Mouse (Mus musculus) cerebellum, adult 9-11 months (tissue): ENCODE measurements around the gene Sh2b2.
A peak's percentile ranks its signal among the peaks of the same experiment; 100 is the strongest.
"Not testable (repeated sequence)": the region's sequence is repeated elsewhere in the genome, so short reads cannot be mapped to it uniquely, and the experiment has no call there.

Source experiments
- DNase-seq: peaks from one replicate; pipeline ENCODE4 v3.0.0; 2022

Gene Sh2b2

DNA sequence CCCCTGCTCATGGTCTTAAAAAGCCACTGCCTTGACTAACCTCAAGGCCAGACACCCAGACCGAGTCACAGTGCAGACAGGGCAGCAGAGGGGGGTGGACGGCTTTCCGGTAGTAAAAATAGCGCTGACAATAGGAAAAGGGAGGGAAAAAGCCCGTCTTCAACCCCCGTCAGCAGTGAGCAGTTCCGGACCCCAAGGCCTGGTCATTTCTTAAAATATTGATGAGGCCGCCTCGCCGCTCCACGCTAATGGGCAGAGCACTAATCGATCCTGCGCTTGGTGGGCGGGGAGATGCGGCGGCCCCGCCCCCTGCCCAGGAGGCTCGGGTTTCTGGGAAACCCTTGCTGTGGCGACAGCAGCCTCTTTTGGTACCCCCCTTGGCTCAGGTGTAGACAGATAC, 8.7 kb downstream of the Sh2b2 start:
- DNase-seq: no peak

DNA sequence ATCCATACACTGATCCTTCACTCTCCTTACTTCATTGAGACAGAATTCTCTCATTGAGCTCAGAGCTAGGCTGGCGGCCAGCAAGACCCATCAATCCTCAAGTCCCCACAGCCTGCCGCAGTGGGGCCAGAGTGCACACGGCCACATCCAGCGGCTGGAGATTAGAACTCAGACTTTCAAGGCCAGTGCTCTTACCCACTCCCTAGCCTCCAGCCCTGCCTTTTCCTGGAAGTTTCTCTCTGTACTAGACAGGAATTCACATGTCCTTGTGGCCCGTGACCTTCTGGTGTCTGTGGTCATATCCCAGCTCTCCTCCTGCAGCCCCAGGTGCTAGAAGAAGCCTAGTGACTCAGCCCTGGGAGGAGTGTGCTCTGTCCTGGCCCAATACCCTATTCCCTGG, 9.7 kb downstream of the Sh2b2 start:
- DNase-seq: no peak

DNA sequence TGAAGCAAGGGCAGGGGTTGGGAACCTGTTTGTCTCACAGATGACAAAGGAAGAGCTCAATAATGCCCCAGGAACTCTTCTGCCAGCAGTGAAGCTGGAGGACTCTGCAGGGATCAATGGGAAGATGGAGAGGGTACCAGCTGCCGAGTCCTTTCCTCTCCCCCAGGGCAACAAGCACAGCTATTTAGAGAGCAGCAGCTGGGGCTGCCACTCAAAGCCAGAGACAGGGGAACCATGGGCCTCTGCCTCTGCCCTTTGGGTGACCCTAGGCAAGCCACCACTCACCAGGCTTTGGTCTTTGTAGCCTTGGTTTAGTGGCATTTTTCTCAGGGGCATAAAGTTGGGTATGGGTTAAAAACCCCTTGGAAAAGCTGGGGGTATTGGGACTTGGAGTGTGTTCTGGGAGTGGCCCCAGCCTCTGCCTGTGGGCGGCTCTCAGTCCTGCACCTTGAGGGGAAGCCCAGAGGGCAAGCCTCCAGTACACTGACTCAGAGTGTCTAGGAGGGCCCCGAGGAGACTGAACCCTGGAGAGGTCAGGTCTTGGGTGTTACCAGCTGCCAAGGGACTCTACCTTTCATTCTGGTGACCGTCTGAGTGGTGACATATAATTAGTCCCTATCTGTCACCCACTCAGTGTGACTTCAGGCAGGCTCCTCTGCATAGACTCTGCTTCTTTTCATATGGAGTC, 15.9 kb downstream of the Sh2b2 start:
- DNase-seq: no peak

DNA sequence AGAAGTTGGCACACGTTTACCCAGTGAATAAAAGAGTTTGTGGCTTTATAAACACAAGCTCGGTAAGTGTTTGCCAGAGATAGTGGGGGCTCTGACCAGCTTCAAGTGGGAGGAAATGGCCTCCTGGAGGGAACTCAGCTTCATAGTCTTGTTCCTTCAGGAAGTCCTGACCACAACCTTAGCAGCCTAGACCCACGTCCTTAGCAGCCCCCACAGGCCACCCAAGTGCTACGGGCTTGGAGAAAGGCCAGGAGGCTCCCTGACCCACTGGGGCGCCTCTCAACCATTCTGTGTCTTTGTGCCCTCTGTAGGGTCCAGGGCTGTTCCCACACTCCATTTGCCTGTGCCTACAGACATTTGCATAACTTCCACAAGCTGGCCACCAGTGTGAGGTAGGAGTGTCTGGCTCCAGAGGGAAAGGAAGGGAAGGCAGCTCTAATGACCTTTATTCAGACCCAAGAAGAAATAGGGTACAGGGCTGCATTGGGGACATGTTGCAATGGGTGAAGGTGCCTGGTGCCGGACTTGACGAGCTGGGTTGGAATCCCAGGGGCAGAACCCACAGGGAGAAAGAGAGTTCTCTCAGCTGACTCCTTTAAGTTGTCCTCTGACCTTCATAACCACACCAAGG, 20.0 kb downstream of the Sh2b2 start:
- no peak for DNase-seq

DNA sequence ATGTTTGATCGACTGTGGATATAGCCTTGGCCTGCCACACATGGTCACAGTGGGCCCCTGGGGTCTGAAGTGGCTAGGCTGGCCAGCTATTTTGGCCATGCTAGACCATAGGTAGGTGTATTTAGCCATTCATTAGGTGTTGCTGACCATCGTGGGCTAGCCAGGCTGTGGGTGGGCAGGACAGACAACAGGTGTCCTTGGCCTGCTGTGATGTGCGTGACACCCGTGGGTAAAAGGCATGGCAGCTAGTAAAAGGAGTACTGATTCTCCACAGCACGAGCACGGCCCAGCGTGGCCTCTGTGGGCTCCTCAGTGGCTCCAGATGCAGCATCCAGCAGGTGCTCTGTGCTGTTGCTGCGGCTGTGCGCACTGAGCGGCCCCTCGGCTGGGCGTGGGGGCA, 27.8 kb downstream of the Sh2b2 start:
- DNase-seq: no peak

DNA sequence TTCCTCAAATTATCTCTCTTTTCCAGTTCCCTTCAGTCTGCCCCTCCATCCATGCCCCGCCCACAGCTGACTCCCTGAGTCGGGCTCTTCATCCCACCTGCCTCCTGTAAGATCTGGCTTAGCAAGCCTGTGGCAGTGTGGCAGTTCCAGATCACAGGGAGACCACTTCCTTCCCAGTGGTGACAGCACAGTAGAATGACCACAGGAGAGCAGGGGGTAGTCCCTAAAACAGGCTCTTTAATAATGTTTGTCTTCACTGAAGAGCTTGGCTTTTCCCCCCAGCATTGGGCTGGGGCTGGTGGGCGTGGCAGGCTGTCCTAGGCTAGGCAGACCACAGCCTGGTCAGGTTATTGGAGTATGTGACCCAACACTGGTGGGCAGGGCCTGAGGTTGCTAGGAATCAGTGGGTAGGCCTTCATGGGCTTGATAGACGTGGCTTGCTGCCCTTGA, 28.4 kb downstream of the Sh2b2 start:
- DNase-seq: no peak

DNA sequence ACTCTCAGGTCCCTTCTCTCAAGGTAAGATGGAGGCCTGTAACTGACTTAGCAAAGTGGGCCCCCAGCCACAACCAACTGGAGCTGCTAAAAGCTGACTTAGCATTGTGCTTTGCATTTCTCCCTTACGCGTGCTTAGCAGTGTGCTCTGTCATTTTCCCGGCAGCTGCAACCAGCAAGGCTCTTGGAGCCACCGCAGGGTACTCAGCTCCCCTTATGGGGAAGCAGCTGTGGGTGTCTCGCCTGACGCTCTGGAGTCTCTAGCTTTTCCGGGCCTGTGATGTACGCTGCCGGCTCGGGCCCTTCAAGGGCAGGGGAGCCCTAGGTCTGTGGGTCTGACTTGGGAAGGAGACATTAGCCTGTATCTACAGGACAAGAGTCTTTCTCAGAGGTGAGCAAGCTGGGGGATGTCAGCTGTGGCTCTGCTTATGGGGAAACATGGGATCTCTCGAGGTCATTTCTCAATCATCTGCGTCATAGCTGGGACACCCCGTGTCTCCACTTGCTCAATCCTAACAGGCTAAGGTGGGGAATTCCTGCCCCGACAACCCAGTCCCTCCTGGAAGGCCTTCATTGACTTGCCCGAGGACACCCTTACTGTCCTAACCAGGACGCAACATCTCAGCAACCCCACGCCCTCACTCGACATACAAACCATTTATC, 29.2 kb downstream of the Sh2b2 start:
- no peak for DNase-seq

DNA sequence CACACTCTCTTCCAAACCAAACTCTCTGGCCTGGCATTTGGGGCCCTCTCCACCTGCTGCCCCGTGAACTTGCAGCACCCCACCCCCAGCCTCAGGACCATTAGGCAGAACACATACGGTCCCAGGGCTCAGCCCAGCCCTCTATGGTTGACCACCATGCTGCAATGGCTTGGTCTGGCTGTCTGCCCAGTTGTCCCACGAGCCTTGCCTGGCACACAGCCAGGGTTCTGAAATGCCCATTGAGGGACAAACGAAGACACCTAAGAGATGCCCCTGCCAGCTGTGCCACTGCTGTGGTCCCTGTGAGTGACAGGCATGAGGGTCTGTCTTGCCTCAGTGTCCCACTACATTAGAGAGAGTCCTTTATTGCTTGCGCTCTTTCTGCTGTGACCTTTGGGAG, 30.4 kb downstream of the Sh2b2 start:
- DNase-seq: no peak

DNA sequence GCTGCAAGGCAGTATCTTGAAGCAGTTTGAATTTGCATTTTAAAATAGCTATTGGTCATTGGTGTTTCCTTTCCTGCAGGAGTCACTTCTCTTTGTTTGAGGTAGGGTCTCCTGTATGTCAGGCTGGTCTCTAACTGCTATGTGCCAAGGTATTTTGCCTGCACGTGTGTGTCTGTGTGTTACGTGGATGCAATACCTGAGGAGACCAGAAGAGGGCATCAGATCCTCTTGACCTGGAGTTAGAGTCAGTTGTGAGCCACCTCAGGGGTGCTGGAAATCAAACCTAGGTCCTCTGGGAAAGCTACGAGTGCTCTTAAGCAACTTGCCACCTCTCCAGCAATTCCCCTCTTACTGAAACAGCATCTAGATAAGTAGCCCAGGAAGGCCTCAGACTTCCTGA, 31.1 kb downstream of the Sh2b2 start:
- DNase-seq: no peak

DNA sequence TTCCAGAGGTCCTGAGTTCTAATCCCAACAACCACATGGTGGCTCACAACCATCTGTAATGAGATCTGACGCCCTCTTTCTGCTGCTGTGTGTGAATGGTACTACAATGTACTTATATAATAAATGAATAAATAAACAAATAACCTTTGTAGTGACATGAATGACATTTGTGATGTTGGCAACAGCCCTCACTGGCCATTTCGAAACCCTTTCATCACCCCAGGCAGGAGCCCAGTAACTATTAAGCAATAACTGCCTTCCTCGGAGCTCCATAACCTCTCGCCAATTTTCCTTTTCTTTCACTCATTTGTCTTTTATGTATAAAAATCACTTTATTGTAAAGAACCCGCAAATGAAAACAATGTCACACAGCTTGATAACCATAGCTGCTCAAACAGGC, 32.6 kb downstream of the Sh2b2 start:
- no peak for DNase-seq

DNA sequence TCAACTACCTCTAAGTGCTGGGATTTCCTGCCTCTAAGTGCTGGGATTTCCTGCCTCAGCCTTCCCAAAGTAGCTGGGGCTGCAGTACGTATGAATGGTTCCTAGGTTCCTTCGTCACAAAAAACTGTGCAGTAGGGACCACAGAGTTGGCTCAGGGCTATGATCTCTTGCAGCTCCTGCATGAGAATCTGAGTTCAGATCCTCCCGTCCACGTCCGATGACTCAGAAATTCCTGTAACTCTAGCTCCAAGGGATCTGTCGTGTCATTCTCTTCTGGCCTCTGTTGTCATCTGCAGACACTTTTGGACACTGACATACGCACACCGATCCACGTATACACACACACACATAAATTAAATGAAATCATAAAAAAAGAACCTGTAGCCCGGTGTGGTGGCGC, 33.6 kb downstream of the Sh2b2 start:
- no peak for DNase-seq

DNA sequence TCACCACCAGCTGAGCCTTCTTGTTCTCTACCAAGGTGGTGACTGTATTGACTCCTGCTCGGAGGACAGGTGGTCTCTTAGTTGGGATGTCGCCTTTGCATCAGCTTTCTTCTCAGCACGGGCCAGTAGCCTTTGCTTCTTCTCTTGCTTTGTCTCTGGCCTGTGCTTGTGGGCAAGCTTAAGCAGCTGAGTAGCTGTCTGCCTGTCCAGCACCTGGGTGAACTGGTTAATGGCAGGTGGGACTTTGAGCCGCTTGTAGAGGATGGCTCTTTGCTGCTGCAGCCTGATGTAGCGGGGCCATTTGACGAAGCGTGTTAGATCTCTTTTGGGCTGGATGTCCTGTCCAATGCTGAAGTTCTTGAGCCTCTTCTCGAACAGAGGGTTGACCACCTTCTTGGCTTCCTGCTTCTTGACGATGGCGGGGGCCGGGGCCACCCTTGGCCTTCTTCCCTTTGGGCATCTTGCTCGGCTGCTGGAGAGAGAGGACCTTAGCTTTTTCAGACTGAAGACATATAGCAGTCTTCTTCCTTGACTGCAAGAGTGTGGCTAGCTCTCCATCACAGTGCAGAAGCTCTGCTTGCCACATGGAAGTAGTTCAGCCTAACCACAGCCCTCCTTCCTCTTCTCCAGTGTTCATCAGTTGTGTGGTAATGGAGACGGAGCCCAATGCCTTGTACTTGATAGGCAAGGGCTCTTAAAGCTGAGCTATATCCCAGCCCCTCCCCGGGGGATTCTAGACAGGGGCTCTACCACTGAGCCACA, 34.8 kb downstream of the Sh2b2 start:
- DNase-seq: not testable (repeated sequence)

DNA sequence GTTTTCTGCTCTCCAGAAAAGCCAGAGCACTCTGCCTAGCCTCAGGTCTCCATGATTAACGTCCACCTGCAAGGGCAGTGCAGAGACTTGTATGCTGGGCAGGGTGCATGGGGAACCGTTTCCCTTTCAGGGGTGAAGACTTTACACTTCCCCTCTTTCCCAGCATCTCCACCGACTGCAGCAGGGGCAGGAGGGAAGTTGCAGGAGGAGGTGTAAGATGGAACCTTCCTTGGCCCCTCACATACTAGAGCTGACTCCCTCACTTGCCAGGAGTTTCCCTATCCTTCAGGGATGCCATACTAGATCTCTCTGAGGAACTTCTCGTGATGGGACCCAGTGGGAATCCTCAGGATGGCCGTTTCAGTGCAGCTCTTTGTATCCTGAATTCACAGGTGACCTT, 35.8 kb downstream of the Sh2b2 start:
- DNase-seq: no peak

DNA sequence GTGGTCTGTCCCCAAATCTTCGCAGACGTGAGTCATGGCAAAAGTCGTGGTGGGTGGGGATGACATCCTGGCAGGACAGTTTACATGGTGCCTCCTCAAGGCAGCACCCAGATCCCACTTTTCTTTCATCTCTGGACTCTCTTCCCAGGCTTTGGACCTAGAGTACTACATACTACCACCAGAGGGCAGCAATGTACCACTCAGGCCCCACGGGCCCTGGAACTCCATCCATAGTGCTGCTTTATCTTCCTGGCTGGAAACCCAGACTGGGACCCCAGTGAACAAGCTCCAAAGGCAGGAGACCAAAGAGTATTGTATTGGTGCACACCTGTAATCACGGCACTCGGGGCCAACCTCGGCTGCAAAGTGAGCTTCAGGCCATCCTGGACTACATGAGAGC, 44.5 kb downstream of the Sh2b2 start:
- DNase-seq: peak; percentile 63

DNA sequence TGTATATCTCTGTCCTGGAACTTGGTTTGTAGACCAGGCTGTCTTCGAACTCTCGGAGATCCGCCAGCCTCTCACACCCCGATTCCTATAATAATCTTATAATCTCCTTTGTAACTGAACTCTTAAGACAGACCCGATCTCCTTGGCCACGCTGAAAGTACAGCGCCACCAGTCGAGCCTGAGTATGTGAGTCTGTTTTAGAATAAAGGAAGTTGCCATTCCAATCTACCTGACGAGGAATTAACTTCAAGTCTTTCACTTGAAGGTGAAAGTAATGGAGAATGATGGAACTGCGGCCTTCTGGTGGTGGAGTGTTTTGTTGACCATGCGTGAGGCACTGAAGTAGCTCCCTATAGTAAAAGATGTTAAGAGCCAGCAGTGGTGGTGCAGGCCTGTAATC, 46.8 kb downstream of the Sh2b2 start:
- no peak for DNase-seq

DNA sequence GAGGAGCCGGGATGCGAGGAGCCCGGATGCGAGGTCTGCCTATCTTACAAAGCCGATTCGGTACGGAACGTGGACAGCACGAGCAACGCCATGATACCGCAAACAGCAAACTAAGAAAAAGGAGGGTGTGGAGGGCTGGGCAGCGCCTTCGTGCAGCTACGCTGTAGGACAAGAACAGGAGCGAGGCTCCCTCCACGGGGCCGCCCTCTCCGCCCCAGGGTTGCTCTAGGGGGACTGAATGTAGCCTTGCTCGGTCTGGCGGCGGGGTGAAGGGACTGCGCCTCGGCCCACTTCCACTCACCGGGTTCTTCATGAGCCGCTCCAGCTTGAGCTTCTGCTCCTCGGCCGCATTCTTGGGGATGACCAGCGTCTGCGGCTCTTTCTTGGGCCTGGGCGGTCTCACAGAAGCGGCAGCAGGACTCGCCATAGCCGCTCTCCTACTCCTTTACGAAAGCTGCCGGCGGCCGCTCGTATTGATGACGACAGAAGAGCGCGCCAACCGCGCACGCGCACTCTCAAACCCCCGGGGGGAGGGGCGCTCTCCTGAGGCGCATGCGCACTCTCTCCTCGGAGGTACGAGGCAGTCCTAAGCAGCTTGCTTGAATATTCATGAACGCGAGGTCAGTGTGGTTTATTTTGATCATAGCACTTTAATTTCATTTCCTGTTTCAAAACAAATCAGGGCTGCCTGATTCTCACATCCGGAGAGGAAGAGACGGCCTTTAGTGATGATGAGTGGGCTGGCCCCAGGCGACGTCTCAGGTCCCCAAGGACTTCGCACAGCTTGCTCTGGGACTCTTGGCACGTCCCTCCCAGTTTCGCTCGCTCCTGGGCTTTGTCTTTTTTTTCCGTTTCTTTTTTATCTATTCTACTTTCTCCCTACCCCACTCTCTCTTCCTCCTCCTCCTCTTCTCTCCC, 47.6 kb downstream of the Sh2b2 start, which contains the start of gene Prkrip1:
Gene Prkrip1 (minus strand): TSS at position 490 of the 918 bp plus-strand sequence.
- peak; percentile 93 for DNase-seq

DNA sequence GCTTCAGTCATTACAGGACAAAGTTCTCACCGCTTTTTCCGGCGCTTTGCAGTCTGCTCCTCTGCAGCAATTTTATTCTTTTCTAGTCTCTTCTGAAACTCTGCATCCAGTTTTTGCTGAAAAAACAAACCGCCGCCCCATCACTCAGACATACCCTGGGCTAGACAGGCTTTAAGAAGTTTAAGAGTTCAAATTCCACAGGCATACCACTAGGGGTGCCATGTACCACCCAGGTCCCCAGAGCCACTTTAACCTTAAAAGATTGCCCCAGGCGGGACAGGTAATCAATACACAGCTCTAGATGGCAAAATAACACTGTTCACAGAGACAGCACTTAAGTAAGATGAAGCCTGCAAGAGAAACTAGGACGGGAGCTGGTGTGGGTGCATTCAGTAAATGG, 54.5 kb downstream of the Sh2b2 start:
- DNase-seq: no peak

DNA sequence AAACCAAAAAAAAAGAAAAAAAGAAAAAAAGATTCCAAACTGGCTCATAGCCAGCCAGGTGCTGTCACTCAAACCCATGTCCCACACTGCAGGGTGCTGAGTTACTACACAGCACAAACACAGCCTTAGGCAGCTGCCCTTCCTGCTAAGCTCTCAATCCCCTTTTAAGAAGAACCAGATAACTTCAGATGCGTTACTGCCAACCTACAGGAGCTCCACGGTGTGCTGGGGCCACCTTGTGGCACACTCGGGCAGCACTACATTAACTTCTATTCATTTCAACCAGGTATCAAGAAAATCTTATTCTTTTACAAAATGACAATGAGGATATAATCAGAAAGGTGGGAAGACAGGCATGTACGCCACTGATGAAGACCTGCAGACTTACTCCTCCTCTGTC, 59.6 kb downstream of the Sh2b2 start:
- peak; percentile 51 for DNase-seq

DNA sequence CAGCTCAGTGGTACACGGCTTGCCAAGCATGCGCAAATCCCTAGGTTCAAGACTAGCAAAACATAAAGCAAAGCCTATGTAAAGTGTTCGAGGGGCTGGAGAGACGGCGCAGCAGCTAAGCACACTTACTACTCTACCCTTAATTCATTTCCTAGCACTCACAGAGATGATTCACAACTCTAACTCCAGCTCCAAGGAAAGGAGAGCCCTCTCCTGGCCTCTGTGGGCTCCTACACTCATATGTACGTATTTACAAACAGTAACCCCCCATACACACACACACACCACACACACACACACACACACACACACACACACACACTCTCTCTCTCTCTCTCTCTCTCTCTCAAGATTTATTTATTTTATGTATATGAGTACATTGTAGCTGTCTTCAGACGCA, 62.6 kb downstream of the Sh2b2 start:
- DNase-seq: no peak

DNA sequence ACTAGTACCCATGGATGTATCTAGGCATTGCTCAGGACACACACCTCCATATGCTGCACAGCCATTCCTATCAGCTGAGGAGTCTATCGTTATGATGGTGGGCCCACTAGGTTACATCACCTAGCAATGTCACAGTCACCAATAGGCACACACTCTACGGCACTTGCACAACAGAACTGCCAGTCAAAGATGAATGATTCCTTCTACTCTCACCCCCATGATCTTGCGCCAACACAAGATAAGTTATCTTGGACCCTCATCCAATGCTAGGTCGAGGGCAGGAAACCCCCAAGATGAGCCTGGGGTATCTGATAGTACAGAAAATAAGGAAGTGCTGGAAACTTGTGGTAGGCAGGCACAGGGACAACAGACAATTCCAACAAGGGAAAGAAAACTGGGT, 63.5 kb downstream of the Sh2b2 start:
- no peak for DNase-seq

DNA sequence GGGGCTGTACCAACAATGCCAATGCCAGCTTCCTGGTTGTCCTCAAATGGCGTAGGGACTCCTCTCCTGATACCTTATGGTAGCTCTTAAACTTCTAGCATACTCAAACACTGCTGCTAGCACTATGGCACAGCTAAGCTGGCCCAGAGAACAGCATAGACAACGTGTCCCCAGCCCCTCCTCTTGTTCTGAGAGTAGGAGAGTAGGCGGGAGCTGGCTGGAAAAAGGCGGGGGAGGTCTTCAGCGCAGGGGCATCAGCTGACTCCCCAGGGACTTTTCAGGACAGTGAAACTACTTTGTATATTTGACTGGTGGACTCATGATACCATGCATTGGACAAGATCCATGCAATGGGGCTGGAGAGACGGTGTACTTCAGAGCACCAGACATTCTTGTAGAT, 64.3 kb downstream of the Sh2b2 start:
- no peak for DNase-seq

DNA sequence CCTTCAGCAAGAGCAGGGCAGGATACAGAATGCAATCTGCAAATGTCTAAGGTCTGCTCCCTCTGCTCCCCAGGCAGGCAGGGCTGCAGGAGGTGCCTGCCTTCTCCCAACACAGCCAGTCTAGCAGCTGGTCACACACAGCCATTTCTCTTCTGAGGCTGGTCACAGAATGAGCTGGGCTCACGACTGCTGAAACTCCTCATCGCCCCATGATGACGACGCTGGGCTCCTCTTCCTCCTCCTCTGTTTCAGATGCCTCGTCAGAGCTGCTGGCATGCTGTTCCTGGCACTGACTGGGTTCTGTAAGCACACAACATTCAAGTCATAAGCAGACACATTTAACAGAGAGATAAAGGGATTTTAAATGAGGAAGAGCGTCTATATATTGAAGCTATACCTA, 65.2 kb downstream of the Sh2b2 start:
- DNase-seq: no peak

DNA sequence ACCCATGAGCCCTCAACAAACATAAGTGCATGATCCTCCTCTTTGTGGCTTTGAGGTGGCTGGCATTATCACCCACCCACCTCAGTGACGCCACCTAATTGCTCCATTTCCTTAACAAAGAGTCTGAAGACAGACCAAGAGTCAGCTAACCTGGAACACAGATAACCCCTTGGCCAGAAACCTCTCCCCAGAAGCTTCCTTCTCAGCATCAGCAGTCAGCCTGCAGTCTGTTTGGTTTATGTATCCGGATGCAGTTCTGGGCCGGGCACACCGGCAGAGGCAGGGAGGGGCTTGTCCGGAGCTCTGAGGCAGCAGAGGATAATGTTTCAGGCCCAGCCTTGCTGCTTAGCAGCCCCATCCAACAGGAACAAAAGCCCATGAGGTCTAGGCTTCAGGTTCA, 66.8 kb downstream of the Sh2b2 start:
- no peak for DNase-seq
